Mouse (Mus musculus) neural tube, embryonic 11.5 days (tissue): ENCODE data around the gene Fam208a. TPM values are rescaled to one million over a fixed set of nuclear protein-coding genes. Genes with fewer than 3 reads are reported as not detected.

Experiments used
- ATAC-seq: fragments of 200-750 bp; cut with Nextera tagmentation; 2 replicates; pipeline ENCODE4 v1.8.0; 2017; ENCODE audit warnings: moderate number of reproducible peaks, mild to moderate bottlenecking, moderate TSS enrichment, moderate library complexity; ENCODE audit not compliant: insufficient read depth, low FRiP score, low TSS enrichment
- DNase-seq: peaks from one replicate; pipeline ENCODE4 v3.0.0-alpha.2; 2015; ENCODE audit warnings: low spot score
- H3K27ac ChIP-seq: fragments of 300-500 bp; sonication (generic); 2 replicates; pipeline ENCODE4 v1.5.1; 2014; ENCODE audit warnings: low read depth, mild to moderate bottlenecking, low read length
- H3K27me3 ChIP-seq: fragments of 300-500 bp; sonication (generic); 2 replicates; pipeline ENCODE4 v1.6.1; 2014; ENCODE audit warnings: mild to moderate bottlenecking, low read length, mixed read lengths; ENCODE audit not compliant: control insufficient read depth, insufficient read depth
- H3K36me3 ChIP-seq: fragments of 300-500 bp; sonication (generic); 2 replicates; pipeline ENCODE4 v1.6.1; 2014; ENCODE audit warnings: mild to moderate bottlenecking, low read length, moderate library complexity, mixed read lengths; ENCODE audit not compliant: control insufficient read depth, insufficient read depth
- H3K4me1 ChIP-seq: fragments of 300-500 bp; sonication (generic); 2 replicates; pipeline ENCODE4 v1.6.1; 2014; ENCODE audit warnings: low read length, mixed read lengths; ENCODE audit not compliant: control insufficient read depth, insufficient read depth
- H3K4me2 ChIP-seq: fragments of 300-500 bp; sonication (generic); 2 replicates; pipeline ENCODE4 v1.6.1; 2014; ENCODE audit warnings: low read depth, mild to moderate bottlenecking, moderate library complexity
- H3K4me3 ChIP-seq: fragments of 300-500 bp; sonication (generic); 2 replicates; pipeline ENCODE4 v1.5.1; 2014; ENCODE audit warnings: low read depth, low read length
- H3K9ac ChIP-seq: fragments of 300-500 bp; sonication (generic); 2 replicates; pipeline ENCODE4 v1.6.1; 2014; ENCODE audit warnings: mild to moderate bottlenecking, low read length
- H3K9me3 ChIP-seq: fragments of 300-500 bp; sonication (generic); 2 replicates; pipeline ENCODE4 v1.6.1; 2016; ENCODE audit warnings: low read length; ENCODE audit not compliant: control insufficient read depth
- WGBS: fragments of 180-500 bp; shearing (Covaris S2); extraction: QIAGEN DNeasy Blood & Tissue Kit; methylation state at CpG from one replicate; pipeline ENCODE4 v1.1.7; 2014; 5-methylcytosine and 5-hydroxymethylcytosine counted together
- microRNA-seq: library from miRNA; unstranded; fragments of <30 nt; microRNA quantifications from one replicate; pipeline ENCODE4, GENCODE M21; 2016
- polyA plus RNA-seq: library from polyadenylated mRNA; unstranded; fragments of >200 nt; fragmentation: Nextera tagmentation; extraction: Ambion mirVana; gene quantifications from 2 replicates; pipeline ENCODE4 v1.2.1, GENCODE M21; 2014

The Fam208a gene
- polyA plus RNA-seq, 1 experiment from 2014 or later, result 10.3 TPM

- Histone ChIP-seq H3K27me3 (no peaks in the 10 kb centered on the region), H3K9ac (peak within 1 kb of the TSS; percentile 90), H3K4me3 (peak within 1 kb of the TSS; percentile 79), H3K36me3 (peaks cover 2% of the 10 kb centered on the region; the same call in 1 of the 2 replicates), H3K27ac (0 out of 2 replicates have a peak within 1 kb of the TSS, but pooled peaks have one; percentile 29), H3K4me1 (no peaks in the 10 kb centered on the region), H3K9me3 (no peaks in the 10 kb centered on the region), H3K4me2 (peak within 1 kb of the TSS; percentile 69)
- 0% methylated on average over 51 of the region's 51 CpGs for WGBS
- peak; percentile 97 for ATAC-seq
- DNase-seq, result peak; percentile 99
These were observed 79.4 kb downstream of the Fam208a start, which contains the start of gene Ccdc66 for GRCm38 (mm10) chr14:27507894-27508643. Gene Ccdc66, minus strand, starts transcription at chr14:27508460.

DNA sequence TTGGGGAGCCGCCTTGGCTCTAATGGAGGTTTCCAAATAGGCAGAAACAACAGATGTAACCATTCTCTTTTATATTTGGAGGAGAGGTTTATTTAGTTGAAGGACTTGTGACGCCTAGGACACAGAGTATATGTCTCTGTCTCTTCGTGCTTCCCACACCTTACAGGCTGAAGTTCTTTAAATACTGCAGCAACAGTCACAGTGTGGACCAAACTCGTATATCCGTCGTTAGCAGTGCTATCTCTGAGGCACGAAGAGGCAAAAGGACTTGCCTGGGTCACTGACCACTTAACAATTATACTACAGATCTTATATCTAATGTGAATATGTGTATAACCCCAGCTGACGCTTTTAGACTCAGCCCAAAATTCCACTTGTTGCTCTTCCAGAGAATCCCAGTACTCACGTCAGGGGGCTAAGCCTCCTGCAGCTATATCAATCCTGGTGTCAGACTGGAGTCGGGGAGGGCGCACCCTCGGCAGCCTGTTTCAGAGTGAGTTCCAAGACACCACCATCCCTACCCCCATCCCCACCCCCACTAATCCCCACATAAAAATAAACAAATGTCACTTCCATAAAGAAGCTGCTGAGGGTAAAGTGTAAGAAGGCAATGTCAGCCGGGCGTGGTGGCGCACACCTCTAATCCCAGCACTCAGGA, 80.1 kb downstream of the Fam208a start:
- H3K4me2 ChIP-seq, result peak overlapping the region; percentile 69
- peak overlapping the region; percentile 90 for H3K9ac ChIP-seq
- no peaks in the 10 kb centered on the region for H3K9me3 ChIP-seq
- no peaks in the 10 kb centered on the region for H3K4me1 ChIP-seq
- peak; percentile 20 for ATAC-seq
- WGBS, result 34% methylated on average over 15 of the region's 15 CpGs
- H3K27me3 ChIP-seq, result no peaks in the 10 kb centered on the region
- DNase-seq, result no peak
- H3K27ac ChIP-seq, result no peak overlapping the region
- H3K36me3 ChIP-seq, result peaks cover 2% of the 10 kb centered on the region; the same call in 1 of the 2 replicates
- peak overlapping the region; percentile 79 for H3K4me3 ChIP-seq

- ATAC-seq (no peak), DNase-seq (no peak)
- H3K36me3 ChIP-seq, result no peaks in the 10 kb centered on the region
- H3K9me3 ChIP-seq, result no peaks in the 10 kb centered on the region
- H3K4me3 ChIP-seq, result no peak overlapping the region
- no peak overlapping the region for H3K9ac ChIP-seq
- H3K4me2 ChIP-seq, result no peak overlapping the region
- H3K4me1 ChIP-seq, result no peaks in the 10 kb centered on the region
- H3K27ac ChIP-seq, result no peak overlapping the region
- H3K27me3 ChIP-seq, result no peaks in the 10 kb centered on the region
These were observed 95.9 kb downstream of the Fam208a start for GRCm38 (mm10) chr14:27524541-27524940.

Small RNAs within 50 kb of the gene (microRNA-seq; reads per million reads assigned to microRNA genes)
- gene Gm23633, result not detected

Other genes starting within 250 kb of the Fam208a start
- 15.4 and 17.4 TPM in 2 replicates for gene Ccdc66, start 79.6 kb downstream of the Fam208a start, polyA plus RNA-seq
- gene Erc2, start 193.6 kb downstream of the Fam208a start, polyA plus RNA-seq, result 13.1 and 14.4 TPM in 2 replicates